Mouse (Mus musculus) c-Kit-positive CD71-positive TER-119-positive erythroid progenitor cells, embryonic 14.5 days (primary cell): ENCODE data around the gene Fam171a1.
"Not testable (repeated sequence)": the region's sequence is repeated elsewhere in the genome, so short reads cannot be mapped to it uniquely, and the experiment has no call there.

Experiments used
- DNase-seq: peaks from one replicate; pipeline ENCODE4 v3.0.0-alpha.2; 2013; ENCODE audit warnings: low spot score

Gene Fam171a1

DNA sequence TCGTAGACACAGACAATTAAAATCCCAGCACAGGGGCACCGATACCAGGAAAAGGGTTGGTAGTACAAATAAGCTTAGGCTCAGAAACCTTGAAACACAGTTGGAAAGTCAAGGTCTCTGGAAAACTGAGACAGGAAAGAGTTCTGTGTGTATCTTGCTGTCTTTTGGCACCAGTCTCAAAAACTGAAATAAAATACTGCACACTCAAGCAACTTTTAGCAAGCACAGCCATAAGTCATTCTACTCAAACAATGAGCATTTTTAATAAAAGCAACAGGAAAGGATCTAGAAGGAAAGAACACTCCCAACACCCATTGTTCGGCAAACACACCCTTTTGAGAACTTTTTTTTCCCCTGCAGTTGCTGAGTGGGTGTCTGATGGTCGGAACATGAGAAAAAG is at the start of gene Fam171a1:
Gene Fam171a1, plus strand, starts transcription at position 359 of the 400 bp plus-strand sequence.
- DNase-seq: no peak

DNA sequence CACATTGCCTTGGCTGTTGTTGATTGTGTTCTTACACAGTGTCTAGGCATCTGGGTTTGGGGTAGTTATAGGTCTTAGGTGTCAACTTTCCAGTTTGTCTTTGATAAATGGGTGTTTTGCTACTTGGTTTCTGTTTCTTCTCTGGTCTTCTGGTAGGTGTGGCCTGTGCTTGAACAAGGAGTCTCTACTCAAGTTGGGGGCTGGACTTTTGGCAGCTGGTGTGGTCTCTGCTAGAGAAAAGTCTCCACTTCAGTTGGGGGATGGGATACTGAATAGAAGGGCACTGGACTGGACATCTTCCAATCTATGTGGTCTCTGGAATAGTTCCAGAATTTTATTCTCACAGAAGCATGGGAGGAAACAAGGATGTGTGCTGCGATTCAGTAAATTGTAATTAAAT is 44.9 kb upstream of the Fam171a1 start:
- DNase-seq: no peak

DNA sequence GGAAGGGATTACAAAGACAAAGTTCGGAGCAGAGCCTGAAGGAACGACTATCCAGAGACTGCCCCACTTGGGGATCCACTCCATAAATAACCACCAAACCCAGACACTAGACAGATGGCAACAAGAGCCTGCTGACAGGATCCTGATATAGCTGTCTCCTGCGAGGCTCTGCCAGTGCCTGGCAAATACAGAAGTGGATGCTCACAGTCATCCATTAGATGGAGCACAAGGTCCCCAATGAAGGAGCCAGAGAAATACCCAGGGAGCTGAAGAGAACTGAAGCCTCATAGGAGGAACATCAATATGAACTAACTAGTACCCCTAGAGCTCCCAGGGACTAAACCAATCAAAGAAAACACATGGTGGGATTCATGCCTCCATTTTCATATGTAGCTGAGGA is 25.7 kb upstream of the Fam171a1 start:
- not testable (repeated sequence) for DNase-seq

DNA sequence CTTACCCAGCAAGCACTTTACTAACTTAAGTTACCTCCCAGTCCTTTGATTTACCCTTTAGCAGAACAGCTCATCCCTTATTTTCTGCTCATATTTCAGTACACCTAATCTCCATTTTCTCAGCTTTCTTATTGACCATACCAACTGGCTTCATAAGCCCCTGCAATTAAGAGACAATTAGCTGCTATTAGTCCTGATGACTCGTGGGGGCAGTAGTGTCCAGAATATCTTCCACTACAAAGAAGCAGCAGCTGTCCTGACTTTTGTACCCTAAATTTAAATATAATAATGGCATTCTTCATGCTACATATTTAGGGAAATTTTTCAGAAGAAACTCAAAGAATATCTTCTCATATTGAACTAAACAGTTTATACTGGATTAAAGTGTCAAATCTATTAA is 24.8 kb upstream of the Fam171a1 start:
- no peak for DNase-seq

DNA sequence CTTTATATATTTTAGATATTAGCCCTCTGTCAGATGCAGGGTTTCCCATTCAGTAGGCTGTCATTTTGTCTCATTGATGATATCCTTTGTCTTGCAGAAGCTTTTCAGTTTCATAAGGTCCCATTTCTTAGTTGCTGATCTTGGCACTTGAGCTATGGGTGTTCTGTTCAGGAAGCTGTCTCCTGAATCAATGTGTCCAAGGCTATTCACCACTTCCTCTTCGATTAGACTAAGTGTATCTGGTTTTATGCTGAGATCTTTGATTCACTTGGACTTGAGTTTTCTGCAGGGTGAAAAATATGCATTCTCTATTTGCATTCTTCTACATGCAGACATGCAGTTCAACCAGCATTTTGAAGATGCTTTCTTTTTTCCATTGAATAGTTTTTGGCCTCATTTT is 17.9 kb upstream of the Fam171a1 start:
- DNase-seq: no peak

DNA sequence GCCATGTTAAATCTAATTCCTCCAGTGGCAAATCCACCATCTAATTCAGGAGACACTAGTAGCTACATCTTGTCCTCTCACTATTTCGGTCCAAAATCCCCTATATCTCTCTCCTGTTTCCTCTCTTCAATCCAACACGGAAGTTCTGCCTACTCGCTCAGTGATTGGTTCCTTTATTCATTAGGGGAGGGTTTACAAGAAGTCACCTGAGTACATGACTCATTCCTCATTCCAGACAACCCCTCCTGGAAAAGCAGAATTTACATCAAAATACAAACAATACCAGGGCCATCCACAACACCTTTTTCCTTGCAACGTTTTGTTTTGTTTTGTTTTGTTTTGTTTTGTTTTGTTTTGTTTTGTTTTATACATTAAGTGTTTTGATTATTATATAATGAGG is 14.1 kb upstream of the Fam171a1 start:
- DNase-seq: no peak

DNA sequence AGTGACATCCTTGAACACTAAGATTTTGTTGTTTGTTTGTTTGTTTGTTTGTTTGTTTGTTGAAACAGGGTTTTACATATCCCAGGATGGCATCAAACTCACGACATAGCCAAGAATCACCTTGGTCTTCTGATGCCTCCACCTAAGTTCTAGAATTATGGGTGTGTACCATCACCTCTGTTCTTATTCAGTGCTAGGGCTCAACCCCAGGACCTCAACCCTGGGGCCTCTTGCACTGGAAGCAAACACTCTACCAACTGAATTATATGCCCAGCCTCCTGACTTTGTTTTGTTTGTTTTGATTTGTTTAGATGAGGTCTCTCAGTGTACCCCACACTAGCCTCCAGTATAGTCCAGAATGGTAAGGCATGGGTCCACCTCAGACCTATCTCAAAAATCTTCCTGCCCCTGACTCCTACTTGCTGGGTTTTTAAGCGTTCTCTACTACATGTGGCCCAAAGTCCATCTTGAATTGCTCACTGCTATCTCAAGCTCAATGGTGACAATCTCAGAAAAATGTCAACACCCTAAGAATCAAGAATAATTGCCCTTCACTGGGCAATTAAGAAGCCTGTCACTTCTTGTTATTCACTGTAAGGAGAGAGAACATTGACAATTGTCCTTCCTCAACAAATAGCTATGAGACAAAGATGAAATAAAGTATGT is 12.6 kb upstream of the Fam171a1 start:
- DNase-seq: no peak

DNA sequence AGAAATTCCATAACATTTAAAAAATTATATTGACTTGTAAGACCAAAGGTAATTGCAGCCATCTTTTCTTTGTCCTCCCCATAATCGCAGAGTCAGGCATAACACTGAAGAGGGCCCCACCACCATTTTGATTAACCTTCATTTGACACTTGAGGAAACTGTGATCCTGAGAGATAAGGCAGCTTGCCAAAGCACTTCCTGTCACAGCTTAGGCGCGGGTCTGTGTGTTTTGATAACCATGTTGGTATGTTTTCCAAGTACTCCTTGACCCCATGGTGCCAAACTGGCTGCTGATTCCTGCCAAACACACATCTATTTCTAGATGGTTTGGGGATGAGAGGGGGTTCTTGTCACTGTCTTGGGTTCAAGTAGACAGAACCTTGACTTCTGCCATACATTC is 11.7 kb upstream of the Fam171a1 start:
- no peak for DNase-seq

DNA sequence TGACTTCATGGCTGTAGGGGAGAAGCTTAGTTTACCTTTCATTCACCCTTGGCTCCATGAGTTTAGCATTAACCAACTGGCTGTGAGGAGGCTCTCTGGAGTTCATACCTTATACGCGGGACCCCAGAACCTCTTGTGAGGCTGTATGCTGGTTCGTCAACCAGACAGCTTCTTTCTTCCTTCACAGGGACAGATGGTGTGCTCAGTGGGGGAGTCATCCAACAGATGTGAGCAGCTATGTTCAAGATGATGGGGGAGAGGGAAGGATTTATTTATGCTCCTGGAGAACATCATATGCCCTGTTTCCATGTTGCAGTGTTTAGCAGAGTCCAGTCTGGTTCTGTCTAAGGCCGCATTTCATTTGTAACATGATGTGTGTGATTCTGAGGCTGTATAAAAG is 6.6 kb upstream of the Fam171a1 start:
- DNase-seq: no peak

DNA sequence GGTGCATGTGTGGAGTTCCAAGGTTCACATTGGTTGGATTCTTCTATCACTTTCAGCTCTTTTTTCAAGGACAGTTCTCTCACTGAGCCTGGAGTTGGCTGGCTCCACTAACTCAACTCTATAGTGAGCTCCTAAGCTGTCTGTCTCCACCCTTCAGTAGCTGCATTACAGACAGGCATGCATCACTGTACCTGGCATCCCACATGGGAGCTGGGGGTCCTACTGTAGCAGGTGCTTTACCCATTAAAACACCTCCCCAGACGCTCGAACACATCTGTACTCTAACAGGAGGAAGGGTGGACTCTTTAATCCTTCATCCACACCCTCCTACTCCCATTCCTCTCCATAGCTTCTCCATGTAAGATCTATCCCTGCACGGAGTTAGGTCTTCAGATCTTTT is 5.6 kb upstream of the Fam171a1 start:
- no peak for DNase-seq

DNA sequence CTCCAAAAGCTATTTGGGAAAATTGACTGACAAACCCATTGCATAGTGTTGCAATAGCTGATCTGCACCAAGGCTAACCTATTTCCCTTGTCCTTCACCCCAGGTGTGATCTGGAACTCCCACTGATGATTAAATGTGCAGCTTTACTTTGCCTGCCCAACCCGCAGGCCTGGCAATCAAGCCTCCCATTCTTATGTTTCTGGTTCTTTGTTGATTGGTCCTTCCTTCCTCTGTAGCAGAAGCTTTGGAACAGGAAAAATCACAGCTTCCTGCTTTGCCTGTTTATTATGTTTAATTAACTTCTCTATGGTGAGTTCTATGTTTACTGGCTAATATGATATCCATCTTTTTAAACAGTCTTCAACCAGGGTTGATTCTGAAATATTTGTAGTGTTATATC is 5.2 kb upstream of the Fam171a1 start:
- DNase-seq: no peak

DNA sequence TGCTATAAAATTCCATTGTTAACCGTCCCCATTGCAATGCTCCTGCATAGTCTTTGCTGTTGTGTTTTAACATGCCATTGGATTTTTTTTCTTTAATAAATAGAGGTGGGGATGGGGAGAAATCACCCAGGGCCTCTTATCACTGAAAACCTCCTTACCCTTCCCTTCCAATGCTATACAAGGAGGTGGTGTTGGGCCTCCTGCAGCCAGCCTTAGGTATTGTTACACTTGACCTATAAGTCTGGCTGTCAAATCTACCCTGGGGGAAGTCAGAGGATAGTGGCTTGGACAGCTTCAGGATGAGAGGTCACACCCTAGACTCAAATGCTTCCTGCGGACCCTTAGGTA is 3.8 kb downstream of the Fam171a1 start:
- DNase-seq: no peak

DNA sequence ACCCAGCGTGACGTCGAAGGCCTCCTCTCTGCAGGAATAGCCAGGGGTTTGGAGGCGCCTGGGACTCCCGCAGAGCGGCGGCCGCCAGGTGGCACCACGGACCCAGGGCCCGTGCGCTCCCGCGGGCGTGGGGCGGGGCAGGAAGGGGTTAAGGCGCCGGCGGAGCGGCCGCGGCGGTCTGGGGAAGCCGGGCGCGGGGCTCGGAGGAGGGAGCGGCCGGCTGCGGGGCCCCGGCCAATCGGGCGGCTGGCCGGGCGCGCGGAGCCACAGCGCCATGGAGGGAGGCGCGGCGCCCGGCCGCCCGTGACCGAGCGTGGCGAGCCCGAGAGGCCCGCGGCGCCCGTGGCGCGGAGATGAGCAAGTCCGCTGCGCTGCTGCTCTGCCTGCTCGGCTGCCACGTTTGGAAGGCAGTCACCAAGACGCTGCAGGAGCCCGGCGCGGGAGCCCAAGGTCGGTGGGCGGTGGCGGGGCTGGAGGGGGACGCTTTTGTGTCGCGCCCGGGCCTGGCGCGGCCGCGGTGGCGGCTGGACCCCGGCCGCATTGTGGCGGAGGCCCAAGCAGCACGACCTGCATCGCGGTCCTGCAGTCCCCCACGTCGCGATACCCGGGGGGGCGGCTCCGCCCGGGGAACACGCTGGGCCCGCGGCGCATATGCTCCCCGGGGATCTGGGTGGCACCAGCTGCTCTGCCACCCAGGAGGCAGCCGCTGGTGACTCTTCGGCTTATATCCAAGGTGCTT is 4.3 kb downstream of the Fam171a1 start:
- DNase-seq: no peak

DNA sequence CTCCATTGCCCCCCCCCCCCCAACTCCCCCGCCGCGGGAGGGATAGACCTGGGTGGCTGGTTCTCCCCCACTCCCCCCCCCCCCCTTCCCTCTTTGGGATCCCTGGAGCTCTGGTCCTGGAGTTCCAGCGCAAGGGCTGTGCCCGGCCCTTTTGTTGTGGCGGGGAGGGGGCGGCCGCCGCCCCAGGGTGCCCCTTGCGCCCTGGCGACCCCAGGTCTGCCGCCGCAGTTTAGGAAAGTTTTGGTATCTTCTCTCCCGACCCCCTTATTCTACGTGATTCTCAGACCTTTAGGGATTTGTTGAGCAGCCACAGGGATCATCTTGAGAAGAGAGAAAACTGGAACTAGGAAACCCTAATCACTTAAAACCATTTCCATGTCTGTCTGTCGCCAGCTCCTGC is 4.9 kb downstream of the Fam171a1 start:
- no peak for DNase-seq

DNA sequence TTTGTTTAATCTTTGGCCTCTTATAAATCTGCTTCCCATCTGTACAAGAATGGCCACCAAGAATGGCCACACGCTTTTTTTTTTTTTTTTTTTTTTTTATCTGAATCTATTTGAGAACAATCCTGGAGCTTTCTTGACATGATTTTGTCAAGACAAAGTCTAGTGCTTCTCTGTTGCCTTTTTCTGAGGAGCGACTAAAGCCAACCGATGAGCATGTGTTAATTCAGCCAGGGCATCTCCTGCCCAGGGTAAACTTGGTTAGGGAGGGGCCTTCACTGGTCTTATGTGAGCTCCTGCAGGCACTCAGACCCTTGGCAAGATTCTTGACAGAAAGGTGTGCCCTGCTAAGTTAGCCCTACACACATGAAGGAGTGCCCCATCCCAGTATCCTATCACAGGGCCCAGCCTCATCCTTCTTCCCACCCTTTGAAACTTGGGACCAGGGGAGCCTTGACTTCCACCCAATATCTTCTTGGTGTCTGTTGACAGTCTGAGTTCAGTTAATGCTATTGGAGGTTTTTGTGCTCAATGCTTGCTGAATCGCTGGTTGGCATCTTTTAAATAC is 5.4 kb downstream of the Fam171a1 start:
- no peak for DNase-seq

DNA sequence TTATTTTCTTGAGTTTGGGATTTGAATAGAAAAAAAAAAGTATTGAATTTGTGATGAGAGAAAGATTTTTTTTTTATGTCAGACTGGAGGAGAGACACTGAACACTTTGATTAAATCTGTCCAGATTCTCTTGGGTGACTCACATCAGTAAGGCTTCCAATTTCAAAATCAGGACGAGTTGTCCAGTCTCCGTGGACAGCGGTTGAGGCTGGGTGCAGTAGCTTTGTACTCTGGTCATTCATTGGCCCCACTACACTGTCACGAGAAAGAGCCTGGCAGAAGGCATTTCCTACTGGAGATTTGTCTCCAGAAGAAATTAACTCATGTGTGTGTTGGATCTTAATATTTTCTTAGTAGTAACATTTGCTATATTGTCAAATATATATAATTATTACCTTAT is 8.5 kb downstream of the Fam171a1 start:
- DNase-seq: no peak

DNA sequence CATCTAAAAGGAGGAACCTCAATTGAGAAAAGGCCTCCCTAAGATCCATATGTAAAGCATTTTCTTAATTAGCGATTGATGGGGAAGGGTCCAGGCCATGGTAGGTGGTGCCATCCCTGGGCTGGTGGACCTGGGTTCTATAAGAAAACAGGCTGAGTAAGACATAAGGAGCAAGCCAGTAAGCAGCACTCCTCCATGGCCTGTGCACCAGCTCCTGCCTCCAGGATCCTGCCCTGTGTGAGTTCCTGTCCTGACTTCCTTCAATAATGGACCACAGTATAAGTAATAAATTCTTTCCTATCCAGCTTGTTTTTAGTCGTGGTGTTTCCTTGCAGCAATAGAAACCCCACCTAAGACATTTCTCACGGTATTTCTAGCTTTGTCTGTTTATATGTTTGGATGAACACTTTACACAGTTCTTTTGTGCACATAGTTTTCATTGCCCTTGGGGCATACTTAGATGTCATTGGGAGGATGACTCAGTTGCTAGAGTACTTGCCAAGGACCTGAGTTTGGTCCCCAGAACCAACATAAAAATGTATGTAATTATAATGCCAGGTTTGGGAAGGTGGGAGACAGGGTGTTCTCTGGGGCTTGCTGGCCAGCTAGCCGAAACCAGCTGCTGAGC is 13.3 kb downstream of the Fam171a1 start:
- DNase-seq: no peak

DNA sequence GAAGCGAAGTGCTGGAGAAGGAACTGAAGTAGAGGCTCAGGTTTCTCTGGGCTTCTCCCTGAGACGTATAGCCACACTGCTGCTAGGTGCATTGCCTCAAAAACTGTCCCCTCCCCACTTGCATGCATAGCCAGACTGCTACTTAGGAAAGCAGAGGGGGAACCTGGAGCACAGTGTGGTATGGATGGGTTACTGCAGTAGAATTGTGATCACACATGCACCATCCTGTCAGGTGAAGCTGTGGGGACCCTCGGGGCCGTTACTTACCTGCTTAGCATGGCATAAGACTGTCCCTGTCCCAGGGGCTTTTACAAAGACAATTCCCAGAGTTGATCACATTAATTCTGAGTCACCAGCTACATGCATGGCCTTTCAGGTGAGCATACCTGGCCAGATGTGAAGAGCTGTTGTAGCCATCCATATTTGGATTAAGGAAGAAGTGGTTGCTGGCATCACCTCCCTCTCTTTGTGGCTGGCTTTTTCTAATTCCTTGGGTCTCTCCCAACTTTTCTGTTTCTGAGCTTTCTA is 14.4 kb downstream of the Fam171a1 start:
- no peak for DNase-seq

DNA sequence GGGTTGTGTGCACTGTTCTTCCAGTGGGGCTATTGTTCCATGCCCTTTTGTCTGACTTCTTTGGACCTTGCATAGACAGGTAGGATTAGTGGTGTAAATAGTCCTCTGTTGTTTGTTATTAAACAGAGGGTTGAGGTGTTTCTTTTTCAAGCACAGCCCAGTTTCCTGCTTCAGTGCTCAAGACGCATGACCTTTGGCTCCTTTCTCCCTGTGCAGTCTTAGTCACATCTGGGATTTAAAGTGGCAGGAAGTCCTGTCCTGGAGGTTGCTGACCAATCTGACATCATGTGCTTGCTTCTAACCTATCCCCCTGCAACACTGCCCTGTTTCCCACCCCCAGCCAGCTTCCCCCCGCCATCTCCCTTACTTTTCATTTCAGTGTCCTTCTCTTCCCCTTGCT is 14.9 kb downstream of the Fam171a1 start:
- DNase-seq: no peak

DNA sequence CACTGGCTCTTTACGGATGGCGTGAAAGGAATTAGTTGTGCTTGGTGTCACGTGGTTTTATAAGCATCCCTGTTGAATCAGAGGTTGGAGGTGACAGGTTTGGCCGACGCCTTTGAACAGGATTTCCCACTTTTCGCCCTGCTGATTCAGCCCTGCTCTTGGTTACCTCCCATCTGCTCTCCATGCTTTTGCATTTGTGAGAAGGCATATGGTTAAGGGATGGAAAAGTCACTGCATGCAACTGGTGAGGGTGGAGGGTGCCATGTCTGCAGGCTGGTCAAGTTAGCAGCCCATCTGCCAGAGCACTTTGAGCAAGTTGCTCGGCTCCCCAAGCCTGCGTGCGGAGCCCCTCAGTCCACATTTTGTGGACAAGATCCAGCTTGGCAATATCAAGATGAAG is 18.4 kb downstream of the Fam171a1 start:
- no peak for DNase-seq

DNA sequence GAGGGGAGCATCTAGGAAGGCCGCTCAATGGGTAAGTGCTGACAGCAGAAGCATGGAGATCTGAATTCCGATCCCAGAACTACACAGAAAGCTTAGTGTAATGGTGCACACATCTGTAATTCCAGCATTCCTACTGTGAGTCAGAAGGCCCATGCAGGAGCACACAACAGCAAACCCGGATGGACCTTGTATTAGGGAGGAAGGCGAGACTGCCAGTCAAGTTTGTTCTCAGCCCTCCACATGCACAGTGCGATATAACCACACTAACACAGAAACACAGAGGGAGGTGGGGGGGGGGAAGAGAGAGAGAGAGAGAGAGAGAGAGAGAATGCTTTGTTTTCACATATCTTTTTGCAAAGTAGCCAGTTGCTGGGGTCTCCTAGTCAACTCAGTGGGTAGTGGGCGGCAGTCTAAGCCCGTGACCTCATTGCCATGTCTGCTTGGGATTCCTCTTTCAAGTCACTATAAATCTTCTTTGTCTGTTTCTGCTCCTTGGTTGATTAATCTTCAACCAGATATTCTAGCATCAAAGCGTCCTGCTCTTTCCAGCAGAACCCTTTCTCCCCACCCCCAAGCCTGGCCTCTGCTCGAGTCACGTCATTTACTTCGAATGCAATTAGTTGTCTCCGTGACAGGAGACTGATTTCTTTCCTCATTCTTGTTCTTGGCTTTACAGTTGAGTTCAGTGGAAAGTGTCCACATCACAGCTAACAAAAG is 20.7 kb downstream of the Fam171a1 start:
- no peak for DNase-seq

DNA sequence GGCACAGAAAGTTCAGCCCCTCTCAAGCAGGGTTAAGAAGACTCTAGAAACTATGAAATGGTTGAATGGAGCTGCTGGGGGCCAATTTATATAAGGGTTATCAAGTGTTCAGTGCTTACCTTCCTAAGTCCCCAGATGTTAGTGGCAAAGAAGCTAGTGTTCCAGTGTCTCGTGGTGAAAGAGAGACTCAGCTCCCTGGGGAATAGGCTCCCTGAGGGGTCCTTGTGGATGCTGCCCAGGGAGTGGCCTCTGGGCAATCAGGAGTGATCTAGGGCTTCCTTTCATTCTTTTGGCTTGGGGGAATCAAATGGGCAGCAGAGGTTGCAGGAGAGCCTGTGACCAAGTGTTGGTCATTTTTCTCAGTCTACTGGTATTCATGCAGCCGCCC is 21.3 kb downstream of the Fam171a1 start:
- DNase-seq: no peak
